Mouse (Mus musculus): ENCODE measurements around the gene Fosl2. TPM values are rescaled to one million over a fixed set of nuclear protein-coding genes. Genes with fewer than 3 reads are reported as not detected.

Gene Fosl2
- polyA plus RNA-seq, 1 experiment from 2014 or later: 0.52 TPM

DNA sequence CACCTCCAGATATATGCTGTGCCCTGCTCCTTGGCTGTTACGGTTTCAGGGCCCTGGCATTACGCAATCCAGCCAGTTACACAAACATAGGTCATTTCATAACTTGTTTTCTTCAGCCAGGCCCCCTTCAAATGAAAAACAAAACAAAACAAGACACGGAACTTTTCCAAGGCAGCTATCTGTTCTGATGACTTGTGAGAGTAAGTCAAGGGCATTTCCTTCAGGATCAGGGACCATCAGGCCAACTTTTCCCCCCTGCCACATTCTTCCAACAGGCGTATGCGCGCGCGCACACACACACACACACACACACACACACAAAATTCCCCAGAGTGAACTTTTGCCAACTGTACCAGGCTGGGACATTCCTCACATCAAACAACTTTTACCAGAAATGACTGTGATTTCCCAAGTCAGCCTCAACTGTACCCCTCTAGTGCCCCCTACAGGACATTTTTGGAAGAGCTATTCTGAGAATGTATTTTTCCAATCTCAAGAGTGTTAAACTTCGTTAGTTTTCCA lies 4.0 kb downstream of the Fosl2 start:
- 50% methylated on average over 9 of the region's 9 CpGs for WGBS
- ATAC-seq (ENCODE audit: low FRiP score): no peak

GRCm38 (mm10) chr5:32141899-32142298 lies 6.3 kb downstream of the Fosl2 start:
- H3K27me3 ChIP-seq (ENCODE audit: control insufficient read depth, insufficient read depth, low read length): peaks cover 20% of the 10 kb centered on the region
- no peaks in the 10 kb centered on the region for H3K9me3 ChIP-seq (ENCODE audit: control insufficient read depth, low read length)
- DNase-seq (ENCODE audit: low spot score, missing footprints) (no peak), ATAC-seq (ENCODE audit: low FRiP score) (no peak)
- no peak overlapping the region for H3K27ac ChIP-seq (ENCODE audit: low read depth, low read length)
- H3K4me3 ChIP-seq (ENCODE audit: low read depth, low read length): no peak overlapping the region
- H3K9ac ChIP-seq (ENCODE audit: low read length): no peak overlapping the region
- 79% methylated on average over 2 of the region's 2 CpGs for WGBS
- H3K4me2 ChIP-seq: no peak overlapping the region
- no peaks in the 10 kb centered on the region for H3K4me1 ChIP-seq (ENCODE audit: control insufficient read depth, insufficient read depth, low read length)
- H3K36me3 ChIP-seq (ENCODE audit: control insufficient read depth, insufficient read depth, low read length): no peaks in the 10 kb centered on the region

More for the DNA sequence above, 4.0 kb downstream of the Fosl2 start:
- Histone ChIP-seq H3K4me2 (no peak overlapping the region), H3K27me3 (ENCODE audit: control insufficient read depth, insufficient read depth, low read length) (peaks cover 35% of the 10 kb centered on the region), H3K4me3 (ENCODE audit: low read depth, low read length) (no peak overlapping the region), H3K9me3 (ENCODE audit: control insufficient read depth, low read length) (no peaks in the 10 kb centered on the region), H3K27ac (ENCODE audit: low read depth, low read length) (no peak overlapping the region), H3K36me3 (ENCODE audit: control insufficient read depth, insufficient read depth, low read length) (no peaks in the 10 kb centered on the region), H3K9ac (ENCODE audit: low read length) (no peak overlapping the region), H3K4me1 (ENCODE audit: control insufficient read depth, insufficient read depth, low read length) (peaks cover 3% of the 10 kb centered on the region; the same call in 1 of the 2 replicates)
- peak; percentile 97 for DNase-seq (ENCODE audit: low spot score, missing footprints)

GRCm38 (mm10) chr5:32143433-32143970 lies 7.9 kb downstream of the Fosl2 start:
- DNase-seq (ENCODE audit: low spot score, missing footprints) (no peak), ATAC-seq (ENCODE audit: low FRiP score) (no peak)
- H3K9ac ChIP-seq (ENCODE audit: low read length): no peak overlapping the region
- no peaks in the 10 kb centered on the region for H3K4me1 ChIP-seq (ENCODE audit: control insufficient read depth, insufficient read depth, low read length)
- H3K27me3 ChIP-seq (ENCODE audit: control insufficient read depth, insufficient read depth, low read length): peaks cover 5% of the 10 kb centered on the region; the same call in 1 of the 2 replicates
- no peak overlapping the region for H3K4me2 ChIP-seq
- 78% methylated on average over 13 of the region's 13 CpGs for WGBS
- no peaks in the 10 kb centered on the region for H3K9me3 ChIP-seq (ENCODE audit: control insufficient read depth, low read length)
- no peaks in the 10 kb centered on the region for H3K36me3 ChIP-seq (ENCODE audit: control insufficient read depth, insufficient read depth, low read length)
- H3K4me3 ChIP-seq (ENCODE audit: low read depth, low read length): no peak overlapping the region
- H3K27ac ChIP-seq (ENCODE audit: low read depth, low read length): no peak overlapping the region

DNA sequence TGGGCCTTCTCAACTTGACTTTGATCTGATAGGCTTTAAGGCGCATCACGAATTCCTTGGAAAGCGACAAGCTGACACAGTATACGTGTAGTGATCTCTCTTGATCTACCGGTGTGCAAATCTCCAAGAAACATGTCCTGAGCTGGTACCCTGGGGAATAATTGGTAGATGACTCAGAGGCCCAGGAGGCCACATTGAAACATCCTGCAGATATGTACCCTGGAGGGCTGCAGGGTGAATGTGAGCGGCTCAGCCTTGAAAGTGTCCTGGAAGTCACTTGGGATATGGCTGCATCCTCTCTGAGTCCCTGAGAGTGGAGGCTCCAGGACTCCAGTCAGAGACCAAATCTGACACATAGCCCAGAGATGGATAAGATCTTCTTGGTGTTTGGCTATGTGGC lies 10.7 kb downstream of the Fosl2 start:
- 92% methylated on average over 6 of the region's 6 CpGs for WGBS
- Histone ChIP-seq H3K4me3 (ENCODE audit: low read depth, low read length) (no peak overlapping the region), H3K36me3 (ENCODE audit: control insufficient read depth, insufficient read depth, low read length) (no peaks in the 10 kb centered on the region), H3K4me1 (ENCODE audit: control insufficient read depth, insufficient read depth, low read length) (no peaks in the 10 kb centered on the region), H3K4me2 (no peak overlapping the region), H3K27me3 (ENCODE audit: control insufficient read depth, insufficient read depth, low read length) (no peaks in the 10 kb centered on the region), H3K9me3 (ENCODE audit: control insufficient read depth, low read length) (no peaks in the 10 kb centered on the region), H3K27ac (ENCODE audit: low read depth, low read length) (no peak overlapping the region), H3K9ac (ENCODE audit: low read length) (no peak overlapping the region)
- no peak for DNase-seq (ENCODE audit: low spot score, missing footprints)
- ATAC-seq (ENCODE audit: low FRiP score): no peak

DNA sequence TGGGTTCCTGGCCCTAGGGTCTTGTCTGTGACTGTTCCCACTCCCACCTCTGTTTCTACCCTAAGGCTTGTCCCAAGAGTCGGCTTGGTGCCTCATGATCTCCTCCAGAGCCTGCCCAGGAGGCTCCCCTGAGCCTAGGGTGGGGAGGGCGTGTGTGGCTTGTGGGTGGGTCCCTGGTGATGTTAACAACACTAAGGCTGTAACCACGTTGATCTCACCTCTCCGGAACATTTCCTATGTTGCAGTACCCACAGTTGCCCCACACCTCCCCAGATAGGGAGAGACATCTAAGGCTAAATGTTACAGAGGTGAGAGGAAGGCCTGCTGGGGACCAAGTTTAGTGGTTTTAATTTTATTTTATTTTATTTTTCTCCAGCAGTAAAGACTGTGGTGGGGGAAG lies 13.0 kb downstream of the Fosl2 start:
- H3K4me3 ChIP-seq (ENCODE audit: low read depth, low read length): no peak overlapping the region
- ATAC-seq (ENCODE audit: low FRiP score) (no peak), DNase-seq (ENCODE audit: low spot score, missing footprints) (no peak)
- WGBS: 79% methylated on average over 4 of the region's 4 CpGs
- no peaks in the 10 kb centered on the region for H3K36me3 ChIP-seq (ENCODE audit: control insufficient read depth, insufficient read depth, low read length)
- no peak overlapping the region for H3K27ac ChIP-seq (ENCODE audit: low read depth, low read length)
- H3K9ac ChIP-seq (ENCODE audit: low read length): no peak overlapping the region
- H3K4me1 ChIP-seq (ENCODE audit: control insufficient read depth, insufficient read depth, low read length): peaks cover 11% of the 10 kb centered on the region
- no peak overlapping the region for H3K4me2 ChIP-seq
- no peaks in the 10 kb centered on the region for H3K9me3 ChIP-seq (ENCODE audit: control insufficient read depth, low read length)
- no peaks in the 10 kb centered on the region for H3K27me3 ChIP-seq (ENCODE audit: control insufficient read depth, insufficient read depth, low read length)

DNA sequence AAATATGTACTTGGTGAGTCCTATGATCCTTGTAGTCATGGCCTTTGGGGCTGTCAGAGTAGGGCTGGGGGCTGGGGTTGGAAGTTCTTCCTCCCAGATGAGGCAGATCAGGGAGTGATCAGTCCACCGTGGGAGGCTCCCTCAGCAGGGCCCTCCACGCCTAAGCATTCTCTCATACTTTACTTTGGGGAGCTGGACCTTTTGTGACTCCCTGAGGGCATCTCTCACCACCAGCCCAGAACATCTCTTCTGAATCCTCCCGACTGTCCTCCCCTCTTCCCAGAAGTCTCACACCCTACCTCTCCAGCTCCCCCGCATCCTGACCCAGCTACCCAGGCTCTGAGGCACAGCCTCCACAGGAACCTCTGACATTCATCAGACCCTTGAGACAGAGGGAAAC lies 15.6 kb downstream of the Fosl2 start:
- 52% methylated on average over 4 of the region's 4 CpGs for WGBS
- no peak overlapping the region for H3K4me3 ChIP-seq (ENCODE audit: low read depth, low read length)
- peak; percentile 81 for DNase-seq (ENCODE audit: low spot score, missing footprints)
- H3K36me3 ChIP-seq (ENCODE audit: control insufficient read depth, insufficient read depth, low read length): no peaks in the 10 kb centered on the region
- no peaks in the 10 kb centered on the region for H3K27me3 ChIP-seq (ENCODE audit: control insufficient read depth, insufficient read depth, low read length)
- no peak for ATAC-seq (ENCODE audit: low FRiP score)
- H3K9ac ChIP-seq (ENCODE audit: low read length): no peak overlapping the region
- no peak overlapping the region for H3K4me2 ChIP-seq
- no peaks in the 10 kb centered on the region for H3K9me3 ChIP-seq (ENCODE audit: control insufficient read depth, low read length)
- H3K27ac ChIP-seq (ENCODE audit: low read depth, low read length): no peak overlapping the region
- peaks cover 12% of the 10 kb centered on the region for H3K4me1 ChIP-seq (ENCODE audit: control insufficient read depth, insufficient read depth, low read length)

GRCm38 (mm10) chr5:32152725-32153417 lies 17.3 kb downstream of the Fosl2 start:
- no peaks in the 10 kb centered on the region for H3K27me3 ChIP-seq (ENCODE audit: control insufficient read depth, insufficient read depth, low read length)
- H3K9me3 ChIP-seq (ENCODE audit: control insufficient read depth, low read length): no peaks in the 10 kb centered on the region
- peaks cover 12% of the 10 kb centered on the region for H3K4me1 ChIP-seq (ENCODE audit: control insufficient read depth, insufficient read depth, low read length)
- peak overlapping the region; percentile 64; the same call in 1 of the 2 replicates for H3K9ac ChIP-seq (ENCODE audit: low read length)
- peak; percentile 50 for ATAC-seq (ENCODE audit: low FRiP score)
- no peaks in the 10 kb centered on the region for H3K36me3 ChIP-seq (ENCODE audit: control insufficient read depth, insufficient read depth, low read length)
- 64% methylated on average over 28 of the region's 28 CpGs for WGBS
- peak overlapping the region; percentile 49 for H3K4me2 ChIP-seq
- 0 out of 2 replicates have a peak overlapping the region, but pooled peaks have one; percentile 18 for H3K4me3 ChIP-seq (ENCODE audit: low read depth, low read length)
- H3K27ac ChIP-seq (ENCODE audit: low read depth, low read length): no peak overlapping the region
- DNase-seq (ENCODE audit: low spot score, missing footprints): peak; percentile 90

DNA sequence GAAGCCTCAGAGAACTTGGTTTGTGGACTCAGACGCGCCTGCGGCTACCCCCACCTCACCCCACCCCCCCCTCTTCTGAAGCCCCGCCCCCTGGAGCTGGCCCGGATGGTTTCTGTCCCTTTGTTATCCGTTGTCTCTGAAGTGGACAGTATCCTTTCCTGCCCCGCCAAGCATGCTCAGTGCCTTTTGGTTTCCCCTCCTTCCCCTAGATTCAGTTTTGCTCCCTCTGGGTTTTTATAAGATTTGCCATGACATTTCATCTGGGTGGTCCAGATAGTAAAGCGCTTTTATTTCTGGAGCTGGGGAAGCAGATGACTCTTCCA lies 17.8 kb downstream of the Fosl2 start:
- no peak for DNase-seq (ENCODE audit: low spot score, missing footprints)

GRCm38 (mm10) chr5:32153791-32154490 lies 18.3 kb downstream of the Fosl2 start:
- H3K9me3 ChIP-seq (ENCODE audit: control insufficient read depth, low read length): no peaks in the 10 kb centered on the region
- H3K4me1 ChIP-seq (ENCODE audit: control insufficient read depth, insufficient read depth, low read length): peaks cover 12% of the 10 kb centered on the region
- peak overlapping the region; percentile 18; the same call in 1 of the 2 replicates for H3K4me3 ChIP-seq (ENCODE audit: low read depth, low read length)
- no peaks in the 10 kb centered on the region for H3K36me3 ChIP-seq (ENCODE audit: control insufficient read depth, insufficient read depth, low read length)
- peak overlapping the region; percentile 64 for H3K9ac ChIP-seq (ENCODE audit: low read length)
- H3K27me3 ChIP-seq (ENCODE audit: control insufficient read depth, insufficient read depth, low read length): no peaks in the 10 kb centered on the region
- H3K4me2 ChIP-seq: peak overlapping the region; percentile 49
- DNase-seq (ENCODE audit: low spot score, missing footprints) (peak; percentile 87), ATAC-seq (ENCODE audit: low FRiP score) (0 out of 2 replicates have a peak, but pooled peaks have one; percentile 24)
- H3K27ac ChIP-seq (ENCODE audit: low read depth, low read length): no peak overlapping the region; the same call in 1 of the 2 replicates
- 58% methylated on average over 17 of the region's 17 CpGs for WGBS

More for the DNA sequence above, 17.8 kb downstream of the Fosl2 start:
- Histone ChIP-seq H3K27ac (ENCODE audit: low read depth, low read length) (no peak overlapping the region; the same call in 1 of the 2 replicates), H3K4me1 (ENCODE audit: control insufficient read depth, insufficient read depth, low read length) (peaks cover 12% of the 10 kb centered on the region), H3K9ac (ENCODE audit: low read length) (peak overlapping the region; percentile 64), H3K27me3 (ENCODE audit: control insufficient read depth, insufficient read depth, low read length) (no peaks in the 10 kb centered on the region), H3K36me3 (ENCODE audit: control insufficient read depth, insufficient read depth, low read length) (no peaks in the 10 kb centered on the region), H3K4me2 (peak overlapping the region; percentile 49), H3K4me3 (ENCODE audit: low read depth, low read length) (peak overlapping the region; percentile 18; the same call in 1 of the 2 replicates), H3K9me3 (ENCODE audit: control insufficient read depth, low read length) (no peaks in the 10 kb centered on the region)
- WGBS: 15% methylated on average over 8 of the region's 8 CpGs
- peak; percentile 73 for ATAC-seq (ENCODE audit: low FRiP score)

Data from midbrain, embryonic 11.5 days (tissue).